Mouse (Mus musculus): Measurements from ENCODE around the gene Ccl20. TPM values are rescaled to one million over a fixed set of nuclear protein-coding genes. Genes with fewer than 3 reads are reported as not detected.

Gene Ccl20
- polyA plus RNA-seq (2014; fragmentation: Illumina TruSeq; extraction: RNeasy Lipid Tissue Mini Kit (QIAGEN cat#74804)), result not detected

GRCm38 (mm10) chr1:83116447-83117137 lies at the start of gene Ccl20:
Gene Ccl20 (plus strand): TSS chr1:83116766.

DNA sequence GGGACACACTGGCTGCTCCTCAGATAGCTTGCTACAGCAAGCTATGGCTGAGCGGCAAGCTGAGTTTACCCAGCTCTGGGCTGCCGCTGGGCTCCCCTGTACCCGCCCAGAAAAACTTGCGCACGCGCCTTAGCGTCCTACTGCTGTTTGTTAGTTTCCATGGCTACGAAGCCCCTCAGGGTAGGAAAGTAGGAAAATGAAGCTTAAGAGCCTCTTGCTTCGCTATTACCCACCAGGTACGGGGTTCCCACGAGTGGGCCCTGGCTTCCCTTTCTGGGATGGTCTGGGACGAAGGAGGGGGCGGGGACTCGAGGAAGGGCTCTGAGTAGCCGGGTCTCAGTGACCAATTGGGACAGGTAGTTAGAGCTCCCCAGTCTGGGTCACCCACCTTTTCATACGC lies 43.0 kb downstream of the Ccl20 start, which contains the start of gene Daw1:
Gene Daw1, plus strand, starts transcription at position 150 of the 400 bp plus-strand sequence.

Other genes with a start within 250 kb of the Ccl20 start
- not detected for gene A030005L19Rik, start 203.4 kb upstream of the Ccl20 start, polyA plus RNA-seq (2014; fragmentation: Illumina TruSeq; extraction: RNeasy Lipid Tissue Mini Kit (QIAGEN cat#74804))
- gene A030014E15Rik, start 191.8 kb upstream of the Ccl20 start, polyA plus RNA-seq (2014; fragmentation: Illumina TruSeq; extraction: RNeasy Lipid Tissue Mini Kit (QIAGEN cat#74804)), result not detected
- not detected for gene Gm6217, start 185.4 kb upstream of the Ccl20 start, polyA plus RNA-seq (2014; fragmentation: Illumina TruSeq; extraction: RNeasy Lipid Tissue Mini Kit (QIAGEN cat#74804))
- gene A030003K21Rik, start 173.4 kb upstream of the Ccl20 start, polyA plus RNA-seq (2014; fragmentation: Illumina TruSeq; extraction: RNeasy Lipid Tissue Mini Kit (QIAGEN cat#74804)), result not detected
- gene Gm7544, start 160.8 kb upstream of the Ccl20 start, polyA plus RNA-seq (2014; fragmentation: Illumina TruSeq; extraction: RNeasy Lipid Tissue Mini Kit (QIAGEN cat#74804)), result not detected
- gene Gm47955, start 156.5 kb upstream of the Ccl20 start, polyA plus RNA-seq (2014; fragmentation: Illumina TruSeq; extraction: RNeasy Lipid Tissue Mini Kit (QIAGEN cat#74804)), result not detected
- gene Gm47959, start 116.2 kb upstream of the Ccl20 start, polyA plus RNA-seq (2014; fragmentation: Illumina TruSeq; extraction: RNeasy Lipid Tissue Mini Kit (QIAGEN cat#74804)), result not detected
- gene Slc19a3, start 78.3 kb upstream of the Ccl20 start, polyA plus RNA-seq (2014; fragmentation: Illumina TruSeq; extraction: RNeasy Lipid Tissue Mini Kit (QIAGEN cat#74804)), result 4.0 TPM
- gene Krtap28-10, start 74.3 kb upstream of the Ccl20 start, polyA plus RNA-seq (2014; fragmentation: Illumina TruSeq; extraction: RNeasy Lipid Tissue Mini Kit (QIAGEN cat#74804)), result not detected
- not detected for gene Gm47969, start 71.8 kb upstream of the Ccl20 start, polyA plus RNA-seq (2014; fragmentation: Illumina TruSeq; extraction: RNeasy Lipid Tissue Mini Kit (QIAGEN cat#74804))
- not detected for gene A030005K14Rik, start 57.4 kb upstream of the Ccl20 start, polyA plus RNA-seq (2014; fragmentation: Illumina TruSeq; extraction: RNeasy Lipid Tissue Mini Kit (QIAGEN cat#74804))
- not detected for gene Krtap28-13, start 55.8 kb upstream of the Ccl20 start, polyA plus RNA-seq (2014; fragmentation: Illumina TruSeq; extraction: RNeasy Lipid Tissue Mini Kit (QIAGEN cat#74804))
- gene Daw1, start 43.0 kb downstream of the Ccl20 start, polyA plus RNA-seq (2014; fragmentation: Illumina TruSeq; extraction: RNeasy Lipid Tissue Mini Kit (QIAGEN cat#74804)), result 1.8 TPM

All from ovary, adult 10 weeks (tissue).